Mouse (Mus musculus) stomach, postnatal 0 days (tissue): ENCODE measurements around the gene Scaf4.

Experiments
- CTCF ChIP-seq: IDR thresholded peaks from 2 replicates; pipeline ENCODE4 v1.5.1; 2016; ENCODE audit warnings: antibody characterized with exemption, low read depth, mild to moderate bottlenecking, moderate library complexity
- EP300 ChIP-seq: optimal IDR thresholded peaks from 2 replicates; pipeline ENCODE3; 2016; ENCODE audit warnings: antibody characterized with exemption

GRCm38 (mm10) chr16:90265106-90265505, 19.2 kb downstream of the Scaf4 start:
- TF ChIP-seq CTCF (no peak), EP300 (no peak)
